Mouse (Mus musculus) forebrain, embryonic 12.5 days (tissue): ENCODE measurements around the gene Npw. TPM values are rescaled to one million over a fixed set of nuclear protein-coding genes. Genes with fewer than 3 reads are reported as not detected.

Source experiments
- ATAC-seq: fragments of 200-750 bp; cut with Nextera tagmentation; 2 replicates; pipeline ENCODE4 v1.8.0; 2017; ENCODE audit warnings: moderate TSS enrichment; ENCODE audit not compliant: low FRiP score
- H3K27ac ChIP-seq: fragments of 300-500 bp; sonication (generic); 2 replicates; pipeline ENCODE4 v1.5.1; 2016; ENCODE audit warnings: mild to moderate bottlenecking
- H3K27me3 ChIP-seq: fragments of 300-500 bp; sonication (generic); 2 replicates; pipeline ENCODE4 v1.6.1; 2016; ENCODE audit warnings: mild to moderate bottlenecking
- H3K36me3 ChIP-seq: fragments of 300-500 bp; sonication (generic); replicated peaks from 2 replicates; pipeline ENCODE4 v1.6.1; 2016; ENCODE audit warnings: mild to moderate bottlenecking
- H3K4me1 ChIP-seq: fragments of 300-500 bp; sonication (generic); 2 replicates; pipeline ENCODE4 v1.6.1; 2016
- H3K4me2 ChIP-seq: fragments of 300-500 bp; sonication (generic); 2 replicates; pipeline ENCODE4 v1.6.1; 2016; ENCODE audit warnings: mild to moderate bottlenecking, moderate library complexity
- H3K4me3 ChIP-seq: fragments of 300-500 bp; sonication (generic); replicated peaks from 2 replicates; pipeline ENCODE4 v1.5.1; 2016; ENCODE audit warnings: mild to moderate bottlenecking
- H3K9ac ChIP-seq: fragments of 300-500 bp; sonication (generic); 2 replicates; pipeline ENCODE4 v1.6.1; 2016; ENCODE audit warnings: mild to moderate bottlenecking
- H3K9me3 ChIP-seq: fragments of 300-500 bp; sonication (generic); 2 replicates; pipeline ENCODE4 v1.6.1; 2016
- WGBS: fragments of 180-500 bp; shearing (Covaris S2); methylation state at CpG from one replicate; pipeline ENCODE4 v1.1.7; 2016; 5-methylcytosine and 5-hydroxymethylcytosine counted together
- polyA plus RNA-seq: library from polyadenylated mRNA; unstranded; fragments of >200 nt; fragmentation: Nextera tagmentation; extraction: Ambion mirVana; gene quantifications from 2 replicates; pipeline ENCODE4 v1.2.1, GENCODE M21; 2016

Npw gene
- polyA plus RNA-seq, 1 experiment from 2014 or later, result not detected

- Histone ChIP-seq H3K4me2 (no peak overlapping the region), H3K27me3 (no peaks in the 10 kb centered on the region), H3K4me3 (no peak overlapping the region), H3K9me3 (no peaks in the 10 kb centered on the region), H3K9ac (no peak overlapping the region), H3K36me3 (peaks cover 77% of the 10 kb centered on the region), H3K27ac (no peak overlapping the region), H3K4me1 (no peaks in the 10 kb centered on the region)
- ATAC-seq, result no peak
- WGBS, result 92% methylated on average over 4 of the region's 4 CpGs
Observed at GRCm38 (mm10) chr17:24608370-24608769, 49.9 kb downstream of the Npw start.

Other genes with a start within 250 kb of the Npw start
- gene Rnps1, start 243.9 kb downstream of the Npw start, polyA plus RNA-seq, result 391 and 404 TPM in 2 replicates
- gene Eci1, start 231.8 kb downstream of the Npw start, polyA plus RNA-seq, result 53.5 and 61.2 TPM in 2 replicates
- gene Dnase1l2, start 215.4 kb downstream of the Npw start, polyA plus RNA-seq, result 4.9 and 5.1 TPM in 2 replicates
- 34.1 and 37.1 TPM in 2 replicates for gene E4f1, start 188.1 kb downstream of the Npw start, polyA plus RNA-seq
- gene Pgp, start 188.1 kb downstream of the Npw start, polyA plus RNA-seq, result 59.3 and 60.3 TPM in 2 replicates
- gene Bricd5, start 184.6 kb downstream of the Npw start, polyA plus RNA-seq, result not detected in 2 replicates
- 34.4 and 37.9 TPM in 2 replicates for gene Mlst8, start 179.4 kb downstream of the Npw start, polyA plus RNA-seq
- gene Caskin1, start 169.9 kb downstream of the Npw start, polyA plus RNA-seq, result 14.8 and 16.6 TPM in 2 replicates
- 100 and 103 TPM in 2 replicates for gene Traf7, start 130.5 kb downstream of the Npw start, polyA plus RNA-seq
- gene Rab26, start 124.2 kb downstream of the Npw start, polyA plus RNA-seq, result 1.7 and 1.9 TPM in 2 replicates
- 15.5 and 17.9 TPM in 2 replicates for gene Pkd1, start 108.6 kb downstream of the Npw start, polyA plus RNA-seq
- gene Tsc2, start 25.8 kb downstream of the Npw start, polyA plus RNA-seq, result 78.4 and 89.3 TPM in 2 replicates
- gene Nthl1, start 25.8 kb downstream of the Npw start, polyA plus RNA-seq, result 14.5 and 18.8 TPM in 2 replicates
- 18.3 and 21.9 TPM in 2 replicates for gene Slc9a3r2, start 8.1 kb downstream of the Npw start, polyA plus RNA-seq
- gene Zfp598, start 11.2 kb upstream of the Npw start, polyA plus RNA-seq, result 25.5 and 26.9 TPM in 2 replicates
- 27.8 and 33.5 TPM in 2 replicates for gene Syngr3, start 31.5 kb upstream of the Npw start, polyA plus RNA-seq
- gene Gfer, start 37.7 kb upstream of the Npw start, polyA plus RNA-seq, result 49.1 and 50.2 TPM in 2 replicates
- 1.6 and 2.6 TPM in 2 replicates for gene Noxo1, start 37.8 kb upstream of the Npw start, polyA plus RNA-seq
- gene Tbl3, start 49.2 kb upstream of the Npw start, polyA plus RNA-seq, result 94.7 and 98.0 TPM in 2 replicates
- 0.29 TPM in 1 of 2 replicates, not detected in the other for gene Rnf151, start 59.6 kb upstream of the Npw start, polyA plus RNA-seq
- gene Rps2, start 59.7 kb upstream of the Npw start, polyA plus RNA-seq, result 946 and 1,025 TPM in 2 replicates
- gene Ndufb10, start 66.0 kb upstream of the Npw start, polyA plus RNA-seq, result 195 and 201 TPM in 2 replicates
- not detected in 2 replicates for gene Rpl3l, start 69.4 kb upstream of the Npw start, polyA plus RNA-seq
- 18.8 and 19.5 TPM in 2 replicates for gene Msrb1, start 78.2 kb upstream of the Npw start, polyA plus RNA-seq
- gene Hs3st6, start 94.5 kb upstream of the Npw start, polyA plus RNA-seq, result 1.1 and 1.7 TPM in 2 replicates
- gene Meiob, start 145.8 kb upstream of the Npw start, polyA plus RNA-seq, result not detected in 2 replicates
- 24.8 and 27.1 TPM in 2 replicates for gene Hagh, start 181.7 kb upstream of the Npw start, polyA plus RNA-seq
- 17.3 and 17.7 TPM in 2 replicates for gene Fahd1, start 191.9 kb upstream of the Npw start, polyA plus RNA-seq
- gene Igfals, start 207.5 kb upstream of the Npw start, polyA plus RNA-seq, result 0.20 TPM in 1 of 2 replicates, not detected in the other
- gene Nubp2, start 227.9 kb upstream of the Npw start, polyA plus RNA-seq, result 62.9 and 64.4 TPM in 2 replicates
- 47.3 and 50.7 TPM in 2 replicates for gene Spsb3, start 228.2 kb upstream of the Npw start, polyA plus RNA-seq
- 42.7 and 44.6 TPM in 2 replicates for gene Eme2, start 236.6 kb upstream of the Npw start, polyA plus RNA-seq
- 86.0 and 91.1 TPM in 2 replicates for gene Mrps34, start 236.7 kb upstream of the Npw start, polyA plus RNA-seq
- gene Nme3, start 238.0 kb upstream of the Npw start, polyA plus RNA-seq, result 54.9 and 63.0 TPM in 2 replicates